Mouse (Mus musculus) midbrain, embryonic 13.5 days (tissue): ENCODE data around the gene Dnah3. TPM values are rescaled to one million over a fixed set of nuclear protein-coding genes. Genes with fewer than 3 reads are reported as not detected.
A peak's percentile ranks its signal among the peaks of the same experiment; 100 is the strongest.

ENCODE experiments used
- ATAC-seq: fragments of 200-750 bp; cut with Nextera tagmentation; 2 replicates; pipeline ENCODE4 v1.8.0; 2017; ENCODE audit warnings: mild to moderate bottlenecking, moderate TSS enrichment, moderate library complexity
- H3K27ac ChIP-seq: fragments of 300-500 bp; sonication (generic); 2 replicates; pipeline ENCODE4 v1.5.1; 2015; ENCODE audit warnings: inconsistent platforms, mild to moderate bottlenecking, moderate library complexity
- H3K27me3 ChIP-seq: fragments of 300-500 bp; sonication (generic); 2 replicates; pipeline ENCODE4 v1.6.1; 2015; ENCODE audit warnings: mild to moderate bottlenecking, inconsistent platforms
- H3K36me3 ChIP-seq: fragments of 300-500 bp; sonication (generic); 2 replicates; pipeline ENCODE4 v1.6.1; 2015; ENCODE audit warnings: mild to moderate bottlenecking, inconsistent platforms
- H3K4me1 ChIP-seq: fragments of 300-500 bp; sonication (generic); replicated peaks from 2 replicates; pipeline ENCODE4 v1.6.1; 2015; ENCODE audit warnings: inconsistent platforms
- H3K4me2 ChIP-seq: fragments of 300-500 bp; sonication (generic); replicated peaks from 2 replicates; pipeline ENCODE4 v1.6.1; 2015; ENCODE audit warnings: moderate library complexity, mild to moderate bottlenecking, inconsistent platforms
- H3K4me3 ChIP-seq: fragments of 300-500 bp; sonication (generic); replicated peaks from 2 replicates; pipeline ENCODE4 v1.5.1; 2015; ENCODE audit warnings: mild to moderate bottlenecking, inconsistent platforms
- H3K9ac ChIP-seq: fragments of 300-500 bp; sonication (generic); replicated peaks from 2 replicates; pipeline ENCODE4 v1.6.1; 2015; ENCODE audit warnings: mild to moderate bottlenecking, inconsistent platforms
- H3K9me3 ChIP-seq: fragments of 300-500 bp; sonication (generic); 2 replicates; pipeline ENCODE4 v1.6.1; 2016; ENCODE audit warnings: mild to moderate bottlenecking, inconsistent platforms
- WGBS: fragments of 180-500 bp; shearing (Covaris S2); methylation state at CpG from one replicate; pipeline ENCODE4 v1.1.7; 2015; 5-methylcytosine and 5-hydroxymethylcytosine counted together
- polyA plus RNA-seq: library from polyadenylated mRNA; unstranded; fragments of >200 nt; fragmentation: Nextera tagmentation; extraction: Ambion mirVana; gene quantifications from 2 replicates; pipeline ENCODE4 v1.2.1, GENCODE M21; 2015

The Dnah3 gene
- polyA plus RNA-seq, 1 experiment from 2014 or later = 0.22 TPM

- no peak for ATAC-seq
- H3K27ac ChIP-seq = no peak overlapping the region
- H3K9ac ChIP-seq = no peak overlapping the region
- H3K9me3 ChIP-seq = no peaks in the 10 kb centered on the region
- 92% methylated on average over 4 of the region's 4 CpGs for WGBS
- H3K36me3 ChIP-seq = no peaks in the 10 kb centered on the region
- no peak overlapping the region for H3K4me2 ChIP-seq
- H3K4me1 ChIP-seq = peaks cover 46% of the 10 kb centered on the region
- no peak overlapping the region for H3K4me3 ChIP-seq
- no peaks in the 10 kb centered on the region for H3K27me3 ChIP-seq
Measured at GRCm38 (mm10) chr7:119892742-119893141, 202.3 kb downstream of the Dnah3 start.

DNA sequence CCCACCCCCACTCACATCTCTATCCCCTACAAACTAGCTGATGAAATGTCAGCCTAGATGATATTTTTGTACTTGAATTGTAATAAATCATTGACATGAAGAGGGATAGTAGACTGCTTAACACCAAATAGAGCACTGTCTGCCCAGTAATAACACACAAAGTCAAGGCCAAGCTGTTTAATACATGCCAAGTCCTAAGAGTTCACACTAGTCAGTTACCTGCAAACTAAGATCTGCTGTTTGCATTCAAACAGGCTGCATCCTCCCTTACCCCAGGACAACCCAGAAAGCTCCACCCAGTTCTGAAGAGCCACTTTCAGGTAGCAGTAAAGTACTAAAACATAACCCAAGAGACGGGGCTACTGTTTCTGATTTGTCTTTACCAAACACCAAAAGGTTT is 202.9 kb downstream of the Dnah3 start:
- no peak overlapping the region for H3K9ac ChIP-seq
- no peak overlapping the region for H3K4me2 ChIP-seq
- no peak overlapping the region for H3K27ac ChIP-seq
- no peaks in the 10 kb centered on the region for H3K9me3 ChIP-seq
- no peak overlapping the region for H3K4me3 ChIP-seq
- H3K36me3 ChIP-seq = no peaks in the 10 kb centered on the region
- ATAC-seq = no peak
- WGBS = 90% methylated on average over 1 of the region's 1 CpGs
- no peaks in the 10 kb centered on the region for H3K27me3 ChIP-seq
- peaks cover 42% of the 10 kb centered on the region for H3K4me1 ChIP-seq

DNA sequence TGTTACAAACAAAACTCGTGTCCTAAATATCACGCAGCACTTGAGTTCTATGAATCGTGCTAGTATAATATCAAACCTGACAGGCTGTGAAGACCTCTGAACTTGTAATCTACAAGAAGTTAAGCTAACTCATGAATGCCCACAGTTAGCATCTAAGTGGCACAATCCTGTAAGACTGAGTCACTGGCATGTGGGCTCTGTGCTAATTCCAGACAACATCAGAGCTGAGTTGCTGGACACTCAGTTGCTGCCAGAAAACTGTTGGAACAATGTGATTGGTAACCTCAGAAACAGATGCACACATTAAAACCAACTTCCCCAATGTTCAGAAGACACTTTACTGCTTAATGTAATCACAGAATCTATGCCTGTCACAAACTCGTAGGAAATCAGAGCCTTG is 207.2 kb downstream of the Dnah3 start:
- no peak overlapping the region for H3K4me3 ChIP-seq
- H3K27me3 ChIP-seq = no peaks in the 10 kb centered on the region
- ATAC-seq = no peak
- H3K36me3 ChIP-seq = no peaks in the 10 kb centered on the region
- no peak overlapping the region for H3K9ac ChIP-seq
- H3K9me3 ChIP-seq = no peaks in the 10 kb centered on the region
- WGBS = 91% methylated on average over 4 of the region's 4 CpGs
- H3K4me2 ChIP-seq = no peak overlapping the region
- no peak overlapping the region for H3K27ac ChIP-seq
- peaks cover 13% of the 10 kb centered on the region for H3K4me1 ChIP-seq

DNA sequence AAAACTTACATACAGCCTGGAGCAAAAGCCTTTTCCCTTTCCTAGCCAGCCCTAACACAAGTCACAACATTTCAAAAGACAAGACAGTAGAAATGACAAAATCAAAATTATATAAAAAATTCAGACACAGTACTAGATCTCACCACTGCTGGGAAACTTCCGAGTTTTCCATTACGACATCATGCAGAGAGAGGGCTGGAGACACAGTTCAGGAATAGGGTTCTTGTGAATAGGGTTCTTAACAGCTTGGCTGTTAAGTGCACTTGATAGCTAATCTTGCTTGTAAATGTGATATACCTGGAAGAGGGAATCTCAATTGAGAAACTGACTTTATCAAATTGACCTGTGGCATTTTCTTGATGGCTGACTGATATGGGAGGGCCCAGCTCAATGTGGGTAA is 213.9 kb downstream of the Dnah3 start:
- Histone ChIP-seq H3K36me3 (peaks cover 15% of the 10 kb centered on the region), H3K27me3 (no peaks in the 10 kb centered on the region), H3K4me2 (no peak overlapping the region), H3K9me3 (no peaks in the 10 kb centered on the region), H3K4me3 (no peak overlapping the region), H3K9ac (no peak overlapping the region), H3K27ac (no peak overlapping the region), H3K4me1 (no peaks in the 10 kb centered on the region)
- ATAC-seq = no peak
- WGBS = 88% methylated on average over 2 of the region's 2 CpGs

DNA sequence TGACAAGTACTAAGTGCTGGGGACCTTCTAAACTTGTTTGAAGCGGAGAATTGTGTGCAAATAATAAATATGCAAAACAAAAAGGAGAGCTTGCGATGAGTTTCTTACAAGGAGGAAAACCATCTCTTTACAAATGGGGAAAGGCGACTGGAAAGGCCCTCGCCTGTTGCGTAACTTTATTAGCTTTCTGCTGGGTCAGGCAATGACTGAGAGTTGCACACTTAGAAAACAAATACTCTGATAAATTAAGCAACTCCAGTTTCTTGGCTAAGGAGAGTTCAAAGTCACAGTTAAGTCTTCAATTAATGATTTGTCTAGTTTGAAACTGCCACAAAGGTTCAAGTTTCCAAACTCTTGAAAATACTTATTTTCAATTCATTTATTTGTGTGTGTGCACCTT is 214.7 kb downstream of the Dnah3 start:
- WGBS = 94% methylated on average over 5 of the region's 5 CpGs

DNA sequence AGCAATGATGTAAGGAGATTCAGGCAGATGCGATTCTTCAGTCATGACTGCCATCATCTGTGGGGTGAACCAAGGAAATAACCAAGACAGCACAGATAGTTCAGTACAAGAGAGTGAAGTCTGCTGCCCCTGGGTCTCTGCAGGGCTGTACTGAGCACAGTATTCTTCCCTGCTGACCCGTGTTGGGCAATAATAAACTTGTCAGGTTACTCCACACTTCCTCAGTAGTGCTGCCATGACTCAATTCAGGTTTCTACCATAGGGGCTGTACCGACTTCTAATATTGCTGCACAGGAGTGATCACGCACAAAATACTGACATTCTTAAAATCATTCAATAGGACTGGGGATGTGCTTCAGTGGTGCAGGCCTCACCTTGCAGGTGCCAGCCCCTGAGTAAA is 215.9 kb downstream of the Dnah3 start:
- Histone ChIP-seq H3K27ac (no peak overlapping the region), H3K4me2 (no peak overlapping the region), H3K4me1 (no peaks in the 10 kb centered on the region; the same call in 1 of the 2 replicates), H3K36me3 (peaks cover 15% of the 10 kb centered on the region), H3K9ac (no peak overlapping the region), H3K27me3 (no peaks in the 10 kb centered on the region), H3K9me3 (no peaks in the 10 kb centered on the region), H3K4me3 (no peak overlapping the region)
- ATAC-seq = no peak
- 94% methylated on average over 4 of the region's 4 CpGs for WGBS

More for the DNA sequence above, 214.7 kb downstream of the Dnah3 start:
- H3K9me3 ChIP-seq = no peaks in the 10 kb centered on the region
- peaks cover 15% of the 10 kb centered on the region for H3K36me3 ChIP-seq
- no peak overlapping the region for H3K4me3 ChIP-seq
- H3K4me1 ChIP-seq = no peaks in the 10 kb centered on the region; the same call in 1 of the 2 replicates
- H3K4me2 ChIP-seq = no peak overlapping the region
- H3K27me3 ChIP-seq = no peaks in the 10 kb centered on the region
- H3K9ac ChIP-seq = no peak overlapping the region
- ATAC-seq = no peak
- H3K27ac ChIP-seq = no peak overlapping the region

DNA sequence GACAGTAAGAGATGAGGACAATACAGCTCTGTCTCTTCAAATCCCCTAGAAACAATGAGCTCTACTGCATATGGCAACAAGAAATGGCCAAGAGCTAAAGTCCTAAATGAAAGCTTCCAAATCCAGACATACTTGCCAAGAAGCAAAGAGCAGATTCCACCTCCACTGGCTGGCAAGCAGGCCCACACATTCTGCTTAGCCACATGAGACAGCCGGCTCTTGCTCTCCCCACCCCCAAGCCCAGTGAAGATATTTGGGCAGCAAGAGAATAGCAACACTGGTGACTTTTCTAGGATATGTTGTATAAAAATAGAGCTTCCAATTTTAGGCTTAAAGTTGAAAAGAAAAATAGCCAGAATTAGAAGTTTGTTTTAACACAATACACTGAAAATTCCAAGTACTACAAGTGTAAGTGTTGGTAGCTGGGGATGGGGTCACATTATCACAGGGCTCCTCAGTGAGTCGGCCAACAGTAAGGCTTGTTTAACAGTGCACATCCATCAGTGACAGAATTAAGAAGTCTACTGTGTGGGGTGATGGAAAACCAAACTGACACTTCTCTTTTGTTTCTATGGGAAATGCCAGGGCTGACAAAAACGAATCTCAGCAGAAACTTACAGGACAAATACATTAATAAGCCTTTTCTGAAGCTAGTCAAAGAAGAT is 219.2 kb downstream of the Dnah3 start:
- Histone ChIP-seq H3K9ac (no peak overlapping the region), H3K27ac (no peak overlapping the region; the same call in 1 of the 2 replicates), H3K27me3 (no peaks in the 10 kb centered on the region), H3K4me3 (no peak overlapping the region), H3K9me3 (no peaks in the 10 kb centered on the region), H3K4me1 (peaks cover 15% of the 10 kb centered on the region), H3K4me2 (no peak overlapping the region), H3K36me3 (peaks cover 15% of the 10 kb centered on the region)
- ATAC-seq = no peak
- WGBS = 62% methylated on average over 3 of the region's 3 CpGs

- 0 out of 2 replicates have a peak overlapping the region, but pooled peaks have one; percentile 26 for H3K27ac ChIP-seq
- no peak overlapping the region for H3K9ac ChIP-seq
- H3K4me1 ChIP-seq = peaks cover 15% of the 10 kb centered on the region
- WGBS = 15% methylated on average over 2 of the region's 2 CpGs
- no peaks in the 10 kb centered on the region for H3K27me3 ChIP-seq
- ATAC-seq = no peak
- H3K4me2 ChIP-seq = no peak overlapping the region
- H3K36me3 ChIP-seq = peaks cover 11% of the 10 kb centered on the region
- H3K4me3 ChIP-seq = no peak overlapping the region
- H3K9me3 ChIP-seq = no peaks in the 10 kb centered on the region
Measured at GRCm38 (mm10) chr7:119873050-119873449, 222.0 kb downstream of the Dnah3 start.

Other genes starting within 250 kb of the Dnah3 start
- 17.3 and 17.9 TPM in 2 replicates for gene Lyrm1, start 199.4 kb downstream of the Dnah3 start, polyA plus RNA-seq
- 18.8 and 18.9 TPM in 2 replicates for gene Dcun1d3, start 199.0 kb downstream of the Dnah3 start, polyA plus RNA-seq
- gene Tmem159, start 7.1 kb upstream of the Dnah3 start, polyA plus RNA-seq = 12.6 and 13.2 TPM in 2 replicates
- not detected in 2 replicates for gene Zp2, start 50.0 kb upstream of the Dnah3 start, polyA plus RNA-seq
- gene Anks4b, start 78.6 kb upstream of the Dnah3 start, polyA plus RNA-seq = not detected in 2 replicates
- 27.5 and 29.1 TPM in 2 replicates for gene Crym, start 106.8 kb upstream of the Dnah3 start, polyA plus RNA-seq
- gene Abca14, start 108.7 kb upstream of the Dnah3 start, polyA plus RNA-seq = not detected in 2 replicates
- not detected in 2 replicates for gene Abca15, start 233.4 kb upstream of the Dnah3 start, polyA plus RNA-seq